Mouse (Mus musculus) liver, embryonic 14.5 days (tissue): ENCODE results near the gene Ocln.
"Not testable (repeated sequence)": the region's sequence is repeated elsewhere in the genome, so short reads cannot be mapped to it uniquely, and the experiment has no call there.

Experiments
- CTCF ChIP-seq: IDR thresholded peaks from 2 replicates; pipeline ENCODE4 v1.5.1; 2016; ENCODE audit warnings: antibody characterized with exemption, low read depth, control low read depth
- EP300 ChIP-seq: IDR thresholded peaks from 2 replicates; pipeline ENCODE4 v1.6.1; 2016; ENCODE audit warnings: antibody characterized with exemption, low read depth

DNA sequence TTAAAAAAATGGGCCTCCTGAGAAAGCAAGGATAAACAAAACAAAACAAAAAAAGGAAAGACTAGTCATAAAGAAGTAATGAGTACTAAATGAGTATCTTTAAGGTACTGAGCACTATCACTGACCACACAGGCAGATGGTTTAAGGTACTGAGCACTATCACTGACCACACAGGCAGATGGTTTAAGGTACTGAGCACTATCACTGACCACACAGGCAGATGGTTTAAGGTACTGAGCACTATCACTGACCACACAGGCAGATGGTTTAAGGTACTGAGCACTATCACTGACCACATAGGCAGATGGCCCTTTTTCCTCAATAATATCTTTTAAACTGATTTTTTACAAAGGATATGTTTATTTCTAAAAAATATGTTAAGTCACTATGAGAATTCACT is 52.9 kb downstream of the Ocln start:
- not testable (repeated sequence) for TF ChIP-seq EP300, CTCF
